Mouse (Mus musculus): ENCODE measurements at regions not wholly inside any gene's neighbourhood (a gene's known extent, or its start where the extent isn't known, plus 50 kb on each side); places are given as distances from the start of the nearest gene placed in this dataset.
A peak's percentile ranks its signal among the peaks of the same experiment; 100 is the strongest.
"Not testable (repeated sequence)": the region's sequence is repeated elsewhere in the genome, so short reads cannot be mapped to it uniquely, and the experiment has no call there.

DNA sequence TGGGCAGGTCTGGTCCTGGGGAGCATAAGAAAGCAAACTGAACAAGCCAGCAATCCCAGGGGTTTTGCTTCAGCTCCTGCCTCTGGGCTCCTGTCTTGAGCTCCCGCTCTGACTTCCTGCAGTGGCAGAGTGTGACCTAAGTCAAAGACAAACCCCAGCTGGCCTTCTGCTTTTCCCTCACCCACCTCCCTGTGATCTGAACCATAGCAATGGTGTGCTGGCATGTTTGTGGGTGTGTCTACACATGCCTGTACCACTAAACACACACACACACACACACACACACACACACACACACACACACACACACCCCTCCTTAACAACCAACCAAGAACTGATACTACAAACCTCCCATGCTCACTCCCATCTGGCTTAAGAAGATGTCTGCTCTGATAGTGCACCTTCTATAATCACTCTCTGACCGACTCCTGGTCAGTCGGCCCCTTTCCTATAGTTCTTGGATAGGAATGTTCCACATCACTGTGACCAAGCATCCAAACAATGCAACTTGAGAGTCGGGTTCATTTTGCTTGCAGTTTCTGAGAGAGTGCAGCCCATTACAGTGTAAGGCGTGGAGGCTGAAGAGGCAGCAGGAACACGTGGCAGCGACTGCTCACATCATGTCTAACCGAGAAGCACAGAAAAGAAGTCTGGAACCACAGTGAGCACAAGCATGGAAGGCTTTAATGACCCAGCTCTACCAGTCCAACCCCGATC lies 134.4 kb downstream of the Tcp10c start:
- no peak for DNase-seq (ENCODE audit: low spot score in 2 of 2)

DNA sequence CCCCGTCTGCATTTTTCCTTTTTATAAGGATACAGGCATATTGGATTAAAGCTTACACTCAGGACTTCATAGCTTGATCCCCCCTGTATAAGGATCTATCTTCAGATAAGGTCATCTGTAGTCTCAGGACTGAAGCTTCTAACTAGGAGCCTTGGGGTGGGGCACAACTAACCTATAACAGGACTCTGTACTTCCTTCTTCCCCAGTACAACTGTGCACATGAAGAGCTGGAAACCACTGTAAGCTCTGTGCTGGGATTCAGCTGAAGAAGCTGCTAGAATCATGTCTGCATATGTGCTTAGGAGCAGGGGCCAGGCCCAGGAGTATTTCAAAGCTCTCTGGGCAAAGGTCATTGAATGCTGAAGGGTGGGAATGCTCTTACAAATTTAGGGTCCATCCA lies 137.9 kb downstream of the Tcp10c start:
- DNase-seq (ENCODE audit: low spot score in 2 of 2) = not testable (repeated sequence)

DNA sequence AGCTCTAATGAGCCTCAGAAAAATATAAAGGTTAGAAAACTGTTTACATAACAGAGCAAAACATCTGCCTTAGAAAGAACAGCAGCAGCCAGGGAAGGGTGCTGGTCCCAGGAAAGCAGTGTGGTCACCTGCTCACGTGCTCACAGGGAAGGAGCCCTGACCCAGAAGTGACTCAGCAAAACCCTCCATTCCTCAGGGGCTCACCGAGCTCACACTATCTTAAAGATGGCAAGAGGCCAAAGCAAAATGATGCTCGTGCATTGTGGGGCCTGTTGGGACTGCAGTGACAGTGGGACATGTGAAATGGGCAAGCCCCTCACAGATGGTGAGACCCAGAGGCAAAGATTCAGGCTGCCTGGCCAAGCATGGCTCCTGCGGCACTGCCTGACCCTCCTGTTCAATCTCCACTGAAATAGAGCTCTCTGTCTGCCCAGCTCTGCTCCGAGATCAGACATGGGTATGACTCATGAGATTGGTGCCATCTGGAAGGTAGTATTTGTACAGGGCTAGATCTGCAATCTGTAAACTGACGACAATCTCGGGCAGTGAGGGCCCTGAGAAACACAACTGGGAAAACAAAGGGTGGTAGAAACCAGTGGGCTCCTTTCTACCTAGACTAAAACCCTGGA lies 138.4 kb downstream of the Tcp10c start:
- not testable (repeated sequence) for DNase-seq (ENCODE audit: low spot score in 2 of 2)

DNA sequence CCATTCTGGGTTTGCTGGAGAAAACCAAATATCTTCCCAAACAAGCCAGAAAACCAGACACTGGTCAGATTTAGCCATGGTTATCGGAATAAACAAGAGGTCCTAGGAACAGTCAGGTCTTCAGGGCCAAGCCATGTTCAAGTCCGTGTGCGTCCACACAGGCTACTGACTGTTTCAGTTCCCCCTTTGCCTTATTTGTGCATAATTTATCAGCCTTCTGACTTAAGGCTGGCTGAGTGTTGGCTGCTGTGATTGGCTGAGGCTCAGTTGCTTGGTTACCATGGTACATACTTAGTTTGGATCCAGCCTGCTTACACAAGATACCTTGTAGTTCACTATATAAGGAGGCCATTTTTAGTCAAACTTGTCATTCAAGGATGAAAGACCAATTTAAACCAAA lies 139.5 kb downstream of the Tcp10c start:
- not testable (repeated sequence) for DNase-seq (ENCODE audit: low spot score in 2 of 2)

DNA sequence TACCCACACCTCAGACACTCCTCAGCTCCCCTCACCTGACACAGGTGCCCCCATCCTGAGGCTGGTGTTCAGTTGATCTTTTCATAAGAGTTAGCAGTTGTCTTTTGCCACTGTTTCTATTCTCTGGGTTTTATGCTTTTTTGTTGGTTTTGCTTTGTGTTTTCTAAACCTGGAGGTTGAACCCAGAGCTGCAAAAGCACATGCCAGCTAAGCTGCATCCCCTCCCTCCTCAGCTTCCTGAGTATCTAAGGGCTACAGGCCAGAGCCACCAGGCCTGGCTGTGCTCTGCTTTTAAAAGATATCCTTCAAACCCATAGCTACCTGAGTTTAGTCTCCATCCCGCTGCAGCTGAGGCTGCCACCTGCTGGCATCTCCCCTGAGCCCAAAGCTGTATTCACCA lies 140.1 kb downstream of the Tcp10c start:
- DNase-seq (ENCODE audit: low spot score in 2 of 2) = not testable (repeated sequence)

DNA sequence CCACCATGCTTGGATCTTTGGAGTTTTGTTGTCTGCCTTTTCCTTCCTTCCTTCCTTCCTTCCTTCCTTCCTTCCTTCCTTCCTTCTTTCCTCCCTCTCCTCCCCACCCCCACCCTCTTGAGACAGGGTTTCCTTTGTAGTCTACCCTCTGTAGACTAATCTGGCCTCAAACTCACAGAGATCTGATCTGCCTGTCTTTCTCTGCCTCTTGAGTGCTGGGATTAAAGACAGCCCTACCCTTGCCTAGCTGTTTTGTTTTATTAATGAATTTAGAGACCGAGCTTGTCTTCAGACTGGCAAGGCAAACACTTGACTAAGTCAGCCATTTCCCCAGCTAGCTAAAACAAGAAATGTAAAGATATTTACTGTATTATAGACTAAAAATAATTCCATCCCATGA lies 150.0 kb downstream of the Tcp10c start:
- DNase-seq (ENCODE audit: low spot score in 2 of 2) = not testable (repeated sequence)

DNA sequence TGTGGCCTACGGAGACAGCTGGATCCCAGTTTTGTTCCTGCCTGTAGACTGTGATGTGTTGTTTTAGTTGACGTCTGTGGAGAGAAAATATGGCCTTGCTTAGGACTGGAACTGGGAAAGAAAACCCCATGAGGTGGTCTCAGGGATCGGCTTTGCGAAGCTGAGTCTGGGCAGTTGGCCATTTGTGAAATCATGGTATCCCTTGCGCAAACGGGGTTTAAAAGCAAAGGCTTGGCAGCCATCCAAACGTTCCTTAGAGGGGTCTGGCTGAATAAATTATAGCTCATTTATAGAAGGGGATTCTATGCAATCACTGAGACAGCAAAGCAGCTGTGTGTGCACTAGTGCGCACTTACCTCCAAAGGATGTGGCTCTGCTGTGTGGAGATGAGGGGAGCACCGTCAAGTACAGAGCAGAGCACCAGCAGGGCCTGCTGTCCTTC lies 150.5 kb downstream of the Tcp10c start:
- not testable (repeated sequence) for DNase-seq (ENCODE audit: low spot score in 2 of 2)

DNA sequence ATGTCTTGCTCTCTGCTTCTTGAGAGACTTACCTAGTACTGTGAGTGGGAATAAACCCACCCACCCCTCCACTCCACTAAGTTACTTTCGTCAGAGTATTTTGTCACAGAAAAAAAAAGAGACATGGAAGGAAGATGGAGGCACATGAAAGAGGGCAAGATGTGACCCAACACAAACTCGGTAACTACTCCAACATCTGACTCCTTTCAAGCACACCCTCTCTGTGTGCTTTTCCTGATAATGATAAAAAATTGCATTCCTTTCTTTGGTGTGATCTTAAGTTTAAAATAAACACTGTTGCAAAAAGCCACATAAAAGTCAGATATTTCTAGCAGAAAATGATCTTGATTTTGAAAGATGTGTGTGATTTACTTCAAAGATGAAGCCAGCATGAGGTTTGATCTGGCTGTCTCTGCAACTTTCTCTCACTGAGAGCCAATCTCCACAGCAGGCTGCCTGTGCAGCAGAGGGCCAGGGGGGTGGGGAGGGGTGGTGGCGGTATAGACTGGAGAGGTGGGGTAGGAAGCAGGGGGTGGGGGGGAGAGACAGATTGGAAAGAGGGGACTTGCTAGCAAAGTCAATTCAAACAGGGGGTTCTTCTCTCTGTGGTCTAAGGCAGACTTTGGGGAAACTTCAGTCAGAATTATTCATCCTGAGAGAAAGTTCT lies 153.2 kb downstream of the Tcp10c start:
- not testable (repeated sequence) for DNase-seq (ENCODE audit: low spot score in 2 of 2)

DNA sequence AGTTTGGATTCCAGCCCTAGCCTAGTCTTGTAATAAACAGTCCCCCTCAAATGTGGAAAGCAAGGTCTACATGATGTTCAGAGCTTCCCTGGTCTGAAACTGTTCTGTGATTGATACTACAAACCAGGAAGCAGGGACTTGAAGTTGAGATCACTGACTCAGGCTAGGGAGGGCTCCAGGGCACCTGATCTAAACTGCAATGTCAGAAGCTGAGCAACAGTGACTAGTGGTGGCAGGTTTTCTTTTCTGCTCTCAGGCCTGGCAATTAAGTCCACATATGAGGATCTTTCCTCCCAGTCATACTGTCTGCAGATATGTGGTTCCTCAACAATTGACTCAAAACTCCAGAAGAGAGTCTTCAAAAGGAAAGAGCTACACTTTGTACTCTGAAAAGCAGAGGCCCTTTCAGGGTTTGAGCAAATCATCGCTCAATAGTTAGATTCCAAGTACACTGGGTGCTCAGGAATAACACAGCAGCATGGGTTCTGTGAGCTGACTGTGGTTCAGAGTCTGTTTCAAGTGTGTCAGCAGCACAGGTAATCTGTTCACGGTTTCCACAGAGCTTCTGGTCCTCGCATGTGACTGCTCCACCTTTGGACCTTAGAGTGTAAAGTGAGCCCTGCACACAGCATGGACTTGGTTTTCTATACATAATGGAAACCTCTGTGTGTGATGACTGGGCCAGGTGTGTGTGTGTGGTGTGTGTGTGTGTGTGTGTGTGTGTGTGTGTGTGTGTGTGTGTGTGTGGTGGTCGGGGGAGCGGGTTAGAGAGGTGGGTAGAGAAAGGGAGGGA lies 165.2 kb downstream of the Tcp10c start:
- not testable (repeated sequence) for DNase-seq (ENCODE audit: low spot score in 2 of 2)

DNA sequence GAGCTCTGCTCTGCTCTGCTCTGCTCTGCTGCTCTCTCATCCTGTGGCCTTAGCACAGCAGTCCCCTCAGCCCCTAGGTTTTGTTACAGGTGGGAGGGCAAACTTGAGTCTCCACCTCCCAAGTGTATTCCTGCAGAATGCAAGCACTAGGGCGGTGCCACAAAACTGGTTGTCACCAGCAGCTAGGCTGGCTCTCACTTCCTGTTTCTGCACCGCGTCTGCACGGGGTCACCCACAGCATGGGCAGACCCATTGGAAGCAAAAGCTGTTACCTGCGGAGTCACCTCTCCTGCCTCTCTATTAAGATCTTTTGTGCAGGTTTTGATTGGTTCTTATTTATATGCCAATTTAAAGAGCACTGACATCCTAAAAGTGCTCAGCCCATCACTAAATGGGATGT lies 178.2 kb downstream of the Tcp10c start:
- DNase-seq (ENCODE audit: low spot score in 2 of 2) = not testable (repeated sequence)

DNA sequence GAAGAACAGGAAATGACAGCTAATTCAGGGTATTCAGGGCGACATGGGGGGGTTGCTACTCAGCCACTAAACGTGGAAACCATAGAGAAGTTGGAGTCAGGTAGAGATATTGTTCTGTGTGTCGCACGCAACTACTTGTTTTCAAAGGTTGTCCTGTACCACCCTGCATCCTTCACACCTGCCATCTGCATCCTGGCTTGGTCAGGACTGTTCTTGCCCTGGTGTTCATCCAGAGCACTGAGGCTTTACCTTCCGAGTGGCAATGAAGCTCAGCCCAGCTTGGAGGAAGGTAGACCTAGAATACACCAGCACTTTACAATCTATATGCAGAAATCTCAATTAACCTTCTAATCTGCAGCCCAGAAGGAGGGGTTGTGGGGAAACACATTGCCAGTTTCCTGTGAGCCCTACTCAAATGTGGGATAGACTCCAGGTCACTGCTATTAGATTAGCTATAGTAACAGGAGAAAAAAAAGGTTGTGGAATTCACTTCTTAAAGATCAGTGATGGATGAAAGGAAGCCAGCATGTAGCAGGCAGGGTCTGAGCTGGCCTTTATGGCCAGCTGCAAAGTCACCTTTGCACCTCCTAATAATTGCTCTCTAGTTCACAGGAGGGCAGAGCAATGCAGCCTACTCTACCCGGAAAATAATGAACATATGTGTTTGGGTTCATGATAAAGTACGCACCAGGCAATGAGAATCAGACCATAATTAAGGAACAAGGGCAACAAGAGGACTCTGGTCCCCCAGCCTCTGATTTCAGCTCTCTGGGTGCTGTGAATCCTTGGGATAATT lies 186.3 kb downstream of the Tcp10c start:
- DNase-seq (ENCODE audit: low spot score in 2 of 2) = no peak

DNA sequence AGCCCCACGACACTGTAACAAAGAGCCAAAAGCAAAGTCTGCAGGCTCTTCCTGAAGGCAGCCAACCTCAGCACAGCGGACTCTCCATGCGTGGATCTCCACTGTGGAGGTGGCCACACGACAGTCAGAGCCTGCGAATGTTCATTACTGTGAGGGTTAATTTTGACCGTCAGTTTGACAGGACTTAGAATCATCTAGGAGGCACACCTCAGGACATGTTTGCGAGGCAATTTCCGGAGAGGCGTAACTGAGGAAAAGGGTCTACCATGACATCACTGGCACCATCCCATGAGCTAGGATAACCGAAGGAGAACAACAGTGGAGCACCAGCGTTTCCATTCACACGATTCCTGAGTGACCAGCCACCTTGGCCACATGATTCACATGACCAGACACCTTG lies 186.9 kb downstream of the Tcp10c start:
- no peak for DNase-seq (ENCODE audit: low spot score in 2 of 2)

DNA sequence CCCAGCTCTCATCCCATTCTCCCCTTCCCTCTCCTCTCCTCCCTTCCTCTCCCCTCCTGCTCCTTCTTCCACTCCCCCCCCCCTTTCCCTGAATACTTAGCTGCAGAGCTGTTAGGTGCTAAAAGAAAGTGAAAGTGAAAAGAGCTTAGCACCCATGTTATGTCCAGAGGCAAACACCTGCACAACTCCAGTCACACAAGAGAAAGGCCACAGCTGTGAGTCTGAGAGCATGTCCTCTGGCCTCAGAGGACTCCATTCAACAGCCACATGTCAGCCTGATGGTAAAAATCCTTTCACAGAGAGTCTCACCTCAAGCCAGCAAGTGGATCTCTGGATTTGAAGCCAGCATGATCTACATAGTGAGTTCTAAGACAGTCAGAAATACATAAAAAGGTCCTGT lies 187.9 kb downstream of the Tcp10c start:
- no peak for DNase-seq (ENCODE audit: low spot score in 2 of 2)

DNA sequence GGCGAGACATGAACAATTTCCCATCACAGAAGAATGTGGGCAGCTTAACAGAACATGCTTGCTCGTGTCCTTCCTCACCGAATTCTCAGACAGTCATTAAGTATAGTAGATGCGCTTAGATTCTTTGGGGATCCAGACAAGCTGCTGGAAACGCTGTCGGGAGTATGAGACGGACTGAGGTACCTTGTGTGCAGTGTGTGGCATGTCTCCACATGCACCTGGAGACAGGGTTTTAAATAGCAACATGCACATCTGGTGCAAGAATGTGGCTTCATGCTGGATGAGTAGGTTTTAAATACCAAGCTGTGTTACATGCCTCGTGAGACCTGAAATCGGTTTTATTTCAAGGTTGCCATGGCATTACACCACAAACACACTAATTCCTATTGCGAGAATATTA lies 188.5 kb downstream of the Tcp10c start:
- DNase-seq (ENCODE audit: low spot score in 2 of 2) = no peak

DNA sequence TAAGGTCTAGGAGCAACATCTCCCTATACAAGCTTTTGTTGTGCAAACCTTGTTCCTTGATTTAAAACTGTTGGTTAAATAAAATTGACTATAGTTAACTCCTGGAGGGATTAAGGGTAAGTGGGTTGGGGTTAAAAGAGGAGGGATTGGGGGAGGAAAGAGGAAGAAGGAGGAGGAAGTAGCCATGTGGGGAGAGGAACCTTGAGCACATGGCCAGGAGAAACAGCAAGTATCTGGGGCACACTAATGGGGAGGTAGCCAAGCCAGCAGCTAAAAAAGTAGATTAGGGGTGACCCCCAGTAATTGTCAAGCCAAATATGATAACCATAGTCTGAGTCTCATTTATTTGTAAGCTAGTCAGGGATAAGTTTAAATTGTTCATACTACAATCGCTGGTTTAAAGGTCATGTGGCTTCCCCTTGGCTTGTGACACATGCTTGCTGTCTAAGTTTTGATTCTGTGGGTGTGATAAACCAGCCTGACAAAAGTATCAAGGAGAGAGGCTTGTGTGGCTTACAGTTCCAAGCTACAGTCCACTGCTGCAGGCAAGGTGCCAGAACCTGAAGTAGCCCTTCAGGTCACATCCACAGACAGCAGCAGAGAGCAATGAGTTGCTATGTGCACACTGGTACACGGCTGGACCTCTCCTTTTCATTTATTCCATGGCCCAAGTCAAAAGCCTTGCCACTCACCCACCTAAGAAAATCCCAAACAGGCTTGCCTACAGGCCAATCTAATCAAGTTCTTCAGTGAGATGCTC lies 189.8 kb downstream of the Tcp10c start:
- DNase-seq (ENCODE audit: low spot score in 2 of 2) = no peak

DNA sequence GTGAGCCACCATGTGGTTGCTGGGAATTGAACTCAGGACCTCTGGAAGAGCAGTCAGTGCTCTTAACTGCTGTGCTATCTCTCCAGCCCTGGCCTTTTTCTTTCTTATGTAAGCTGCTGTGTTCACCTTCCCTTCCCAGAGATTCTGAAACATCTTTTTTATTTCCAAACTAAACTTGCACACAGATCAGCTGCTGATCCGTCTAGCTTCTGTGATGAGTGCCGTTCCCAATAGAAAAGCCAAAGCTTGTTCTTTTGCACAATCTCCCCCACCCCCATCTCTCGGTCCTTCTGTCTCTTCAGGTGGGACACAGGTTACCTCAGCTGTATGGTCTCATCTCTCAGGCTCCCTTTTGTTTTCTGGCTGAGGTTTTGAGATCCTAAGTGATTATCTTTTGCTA lies 191.9 kb downstream of the Tcp10c start:
- DNase-seq (ENCODE audit: low spot score in 2 of 2) = no peak

DNA sequence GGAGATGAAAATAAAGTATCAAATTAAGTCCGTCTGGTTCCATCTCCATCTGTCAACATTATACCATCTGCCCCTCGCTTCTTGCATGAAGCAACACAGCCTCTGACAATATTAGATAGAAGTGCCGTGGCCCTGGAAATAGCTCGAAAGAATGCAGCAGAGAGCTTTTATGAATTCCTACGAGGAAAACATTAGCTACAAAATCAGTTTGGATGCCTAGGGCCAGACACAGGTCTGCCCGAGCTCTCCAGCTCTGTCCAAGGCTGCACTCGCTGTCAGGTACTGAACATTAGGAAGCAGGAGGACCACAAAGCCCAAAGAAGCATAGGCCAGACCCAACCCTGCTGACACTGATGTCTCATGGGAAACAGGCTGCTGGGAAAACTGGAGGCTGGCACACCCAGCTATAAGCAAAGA lies 192.3 kb downstream of the Tcp10c start:
- peak in 1 of 2 experiments; percentile 78 for DNase-seq (ENCODE audit: low spot score in 2 of 2)

DNA sequence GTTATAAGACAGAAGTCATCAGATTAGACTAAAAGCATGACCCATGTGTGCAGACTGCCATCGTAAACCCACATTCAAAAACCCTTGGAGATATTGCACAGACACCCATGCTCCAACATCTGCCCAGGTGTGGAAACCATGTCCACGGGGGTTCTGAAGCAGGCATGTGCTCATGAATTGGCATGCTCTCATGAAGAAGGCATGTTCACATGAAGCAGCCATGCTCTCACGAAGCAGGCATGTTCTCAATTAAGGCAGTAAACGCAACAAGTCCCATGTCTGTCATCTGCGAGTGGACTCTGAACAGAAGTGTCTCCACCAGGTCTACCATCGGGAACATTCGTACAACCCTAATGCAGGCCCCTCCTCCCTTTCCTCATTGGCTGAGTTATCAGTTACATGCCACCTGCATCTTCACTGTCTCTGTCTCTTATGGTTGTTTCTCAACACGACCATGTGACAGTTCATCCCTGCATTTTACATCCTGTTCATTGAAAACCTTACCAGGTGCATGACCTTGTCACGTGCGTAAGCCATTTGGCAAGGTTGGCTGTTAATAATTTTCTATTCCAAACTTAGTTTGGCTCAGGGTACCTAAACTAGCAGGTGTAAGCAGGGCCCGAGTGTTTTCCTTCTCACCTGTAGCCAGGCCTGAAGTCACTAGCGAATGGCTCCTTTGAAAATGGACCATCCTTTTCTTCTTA lies 193.4 kb downstream of the Tcp10c start:
- no peak for DNase-seq (ENCODE audit: low spot score in 2 of 2)
